Mouse (Mus musculus): Measurements from ENCODE around the gene Ttc7. TPM values are rescaled to one million over a fixed set of nuclear protein-coding genes. Genes with fewer than 3 reads are reported as not detected.
"Not testable (repeated sequence)": the region's sequence is repeated elsewhere in the genome, so short reads cannot be mapped to it uniquely, and the experiment has no call there.

Gene Ttc7
- polyA plus RNA-seq, 1 experiment, result 6.3 TPM

- H3K27ac ChIP-seq (ENCODE audit: insufficient read depth, low read length), result no peak overlapping the region
- no peak overlapping the region for H3K4me3 ChIP-seq (replicated peaks; ENCODE audit: insufficient read depth, low read depth, low read length)
- H3K27me3 ChIP-seq (ENCODE audit: control insufficient read depth, insufficient read depth, low read length), result no peaks in the 10 kb centered on the region
- DNase-seq, result no peak
- no peaks in the 10 kb centered on the region; the same call in 1 of the 2 replicates for H3K4me1 ChIP-seq (ENCODE audit: control insufficient read depth, insufficient read depth, low read length)
- TF ChIP-seq POLR2A (IDR thresholded peaks at IDR 0.05; ENCODE audit: borderline replicate concordance, insufficient read depth, low read length) (no peak), CTCF (IDR thresholded peaks at IDR 0.05; ENCODE audit: borderline replicate concordance, insufficient read depth, low read depth, low read length) (no peak)
- WGBS, result 40% methylated on average over 12 of the region's 12 CpGs
Measured at GRCm38 (mm10) chr17:87288131-87288530, 5.4 kb downstream of the Ttc7 start.

- no peak for DNase-seq
- TF ChIP-seq CTCF (IDR thresholded peaks at IDR 0.05; ENCODE audit: borderline replicate concordance, insufficient read depth, low read depth, low read length) (no peak), POLR2A (IDR thresholded peaks at IDR 0.05; ENCODE audit: borderline replicate concordance, insufficient read depth, low read length) (no peak)
- no peaks in the 10 kb centered on the region for H3K27me3 ChIP-seq (ENCODE audit: control insufficient read depth, insufficient read depth, low read length)
- H3K4me3 ChIP-seq (replicated peaks; ENCODE audit: insufficient read depth, low read depth, low read length), result no peak overlapping the region
- H3K4me1 ChIP-seq (ENCODE audit: control insufficient read depth, insufficient read depth, low read length), result no peaks in the 10 kb centered on the region; the same call in 1 of the 2 replicates
- WGBS, result 69% methylated on average over 5 of the region's 5 CpGs
- H3K27ac ChIP-seq (ENCODE audit: insufficient read depth, low read length), result no peak overlapping the region
Measured at GRCm38 (mm10) chr17:87289367-87289766, 6.7 kb downstream of the Ttc7 start.

- TF ChIP-seq POLR2A (IDR thresholded peaks at IDR 0.05; ENCODE audit: borderline replicate concordance, insufficient read depth, low read length), result no peak
- no peak for TF ChIP-seq CTCF (IDR thresholded peaks at IDR 0.05; ENCODE audit: borderline replicate concordance, insufficient read depth, low read depth, low read length)
- 93% methylated on average over 7 of the region's 7 CpGs for WGBS
- Histone ChIP-seq H3K27ac (ENCODE audit: insufficient read depth, low read length) (no peak overlapping the region), H3K4me1 (ENCODE audit: control insufficient read depth, insufficient read depth, low read length) (no peaks in the 10 kb centered on the region), H3K27me3 (ENCODE audit: control insufficient read depth, insufficient read depth, low read length) (no peaks in the 10 kb centered on the region), H3K4me3 (replicated peaks; ENCODE audit: insufficient read depth, low read depth, low read length) (no peak overlapping the region)
- DNase-seq, result no peak
Measured at GRCm38 (mm10) chr17:87291037-87291436, 8.4 kb downstream of the Ttc7 start.

- no peak overlapping the region for H3K4me3 ChIP-seq (replicated peaks; ENCODE audit: insufficient read depth, low read depth, low read length)
- no peak for TF ChIP-seq POLR2A (IDR thresholded peaks at IDR 0.05; ENCODE audit: borderline replicate concordance, insufficient read depth, low read length)
- no peak for TF ChIP-seq CTCF (IDR thresholded peaks at IDR 0.05; ENCODE audit: borderline replicate concordance, insufficient read depth, low read depth, low read length)
- no peak overlapping the region for H3K27ac ChIP-seq (ENCODE audit: insufficient read depth, low read length)
- WGBS, result 78% methylated on average over 5 of the region's 5 CpGs
- no peaks in the 10 kb centered on the region for H3K4me1 ChIP-seq (ENCODE audit: control insufficient read depth, insufficient read depth, low read length)
- H3K27me3 ChIP-seq (ENCODE audit: control insufficient read depth, insufficient read depth, low read length), result no peaks in the 10 kb centered on the region
- DNase-seq, result no peak
Measured at GRCm38 (mm10) chr17:87291782-87292181, 9.1 kb downstream of the Ttc7 start.

- Histone ChIP-seq H3K4me3 (replicated peaks; ENCODE audit: insufficient read depth, low read depth, low read length) (no peak overlapping the region), H3K4me1 (ENCODE audit: control insufficient read depth, insufficient read depth, low read length) (no peaks in the 10 kb centered on the region), H3K27ac (ENCODE audit: insufficient read depth, low read length) (no peak overlapping the region), H3K27me3 (ENCODE audit: control insufficient read depth, insufficient read depth, low read length) (no peaks in the 10 kb centered on the region)
- WGBS, result 88% methylated on average over 5 of the region's 5 CpGs
- DNase-seq, result no peak
- TF ChIP-seq CTCF (IDR thresholded peaks at IDR 0.05; ENCODE audit: borderline replicate concordance, insufficient read depth, low read depth, low read length) (no peak), POLR2A (IDR thresholded peaks at IDR 0.05; ENCODE audit: borderline replicate concordance, insufficient read depth, low read length) (no peak)
Measured at GRCm38 (mm10) chr17:87293125-87293524, 10.4 kb downstream of the Ttc7 start.

GRCm38 (mm10) chr17:87295738-87296137 is 13.1 kb downstream of the Ttc7 start:
- Histone ChIP-seq H3K4me1 (ENCODE audit: control insufficient read depth, insufficient read depth, low read length) (no peaks in the 10 kb centered on the region), H3K27ac (ENCODE audit: insufficient read depth, low read length) (no peak overlapping the region), H3K4me3 (replicated peaks; ENCODE audit: insufficient read depth, low read depth, low read length) (no peak overlapping the region), H3K27me3 (ENCODE audit: control insufficient read depth, insufficient read depth, low read length) (no peaks in the 10 kb centered on the region)
- TF ChIP-seq POLR2A (IDR thresholded peaks at IDR 0.05; ENCODE audit: borderline replicate concordance, insufficient read depth, low read length) (no peak), CTCF (IDR thresholded peaks at IDR 0.05; ENCODE audit: borderline replicate concordance, insufficient read depth, low read depth, low read length) (no peak)
- 88% methylated on average over 7 of the region's 7 CpGs for WGBS
- DNase-seq, result no peak

GRCm38 (mm10) chr17:87296701-87297100 is 14.0 kb downstream of the Ttc7 start:
- H3K4me1 ChIP-seq (ENCODE audit: control insufficient read depth, insufficient read depth, low read length); DNase-seq; H3K27ac ChIP-seq (ENCODE audit: insufficient read depth, low read length); H3K27me3 ChIP-seq (ENCODE audit: control insufficient read depth, insufficient read depth, low read length); H3K4me3 ChIP-seq (replicated peaks; ENCODE audit: insufficient read depth, low read depth, low read length): not testable (repeated sequence)
- 94% methylated on average over 1 of the region's 1 CpGs for WGBS

GRCm38 (mm10) chr17:87298944-87299343 is 16.3 kb downstream of the Ttc7 start:
- TF ChIP-seq POLR2A (IDR thresholded peaks at IDR 0.05; ENCODE audit: borderline replicate concordance, insufficient read depth, low read length), result no peak
- no peak for TF ChIP-seq CTCF (IDR thresholded peaks at IDR 0.05; ENCODE audit: borderline replicate concordance, insufficient read depth, low read depth, low read length)
- no peak overlapping the region for H3K4me3 ChIP-seq (replicated peaks; ENCODE audit: insufficient read depth, low read depth, low read length)

More at GRCm38 (mm10) chr17:87298944-87299343, 16.3 kb downstream of the Ttc7 start:
- Histone ChIP-seq H3K27ac (ENCODE audit: insufficient read depth, low read length) (no peak overlapping the region), H3K4me1 (ENCODE audit: control insufficient read depth, insufficient read depth, low read length) (no peaks in the 10 kb centered on the region), H3K27me3 (ENCODE audit: control insufficient read depth, insufficient read depth, low read length) (no peaks in the 10 kb centered on the region)
- 81% methylated on average over 6 of the region's 6 CpGs for WGBS
- DNase-seq, result no peak

All from cerebellum, adult 2 months (tissue).